Mouse (Mus musculus) midbrain, embryonic 14.5 days (tissue): ENCODE results near the gene Gm13278. TPM values are rescaled to one million over a fixed set of nuclear protein-coding genes. Genes with fewer than 3 reads are reported as not detected.
A peak's percentile ranks its signal among the peaks of the same experiment; 100 is the strongest.
"Not testable (repeated sequence)": the region's sequence is repeated elsewhere in the genome, so short reads cannot be mapped to it uniquely, and the experiment has no call there.

Experiments used
- ATAC-seq: fragments of 200-750 bp; cut with Nextera tagmentation; 2 replicates; pipeline ENCODE4 v1.8.0; 2017; ENCODE audit warnings: moderate number of reproducible peaks, moderate library complexity; ENCODE audit not compliant: low FRiP score, low TSS enrichment
- DNase-seq: peaks from one replicate; pipeline ENCODE4 v3.0.0-alpha.2; 2015
- H3K27ac ChIP-seq: fragments of 300-500 bp; sonication (generic); replicated peaks from 2 replicates; pipeline ENCODE4 v1.5.1; 2014; ENCODE audit warnings: mild to moderate bottlenecking, low read depth, low read length, moderate library complexity
- H3K27me3 ChIP-seq: fragments of 300-500 bp; sonication (generic); 2 replicates; pipeline ENCODE4 v1.6.1; 2014; ENCODE audit warnings: low read length, control low read depth, mixed read lengths; ENCODE audit not compliant: control insufficient read depth, insufficient read depth
- H3K36me3 ChIP-seq: fragments of 300-500 bp; sonication (generic); 2 replicates; pipeline ENCODE4 v1.6.1; 2014; ENCODE audit warnings: low read length, control low read depth; ENCODE audit not compliant: control insufficient read depth, insufficient read depth
- H3K4me1 ChIP-seq: fragments of 300-500 bp; sonication (generic); 2 replicates; pipeline ENCODE4 v1.6.1; 2014; ENCODE audit warnings: mild to moderate bottlenecking, antibody characterized with exemption, low read length, control low read depth; ENCODE audit not compliant: control insufficient read depth, insufficient read depth
- H3K4me2 ChIP-seq: fragments of 300-500 bp; sonication (generic); 2 replicates; pipeline ENCODE4 v1.6.1; 2014; ENCODE audit warnings: mild to moderate bottlenecking, low read length, moderate library complexity
- H3K4me3 ChIP-seq: fragments of 300-500 bp; sonication (generic); replicated peaks from 2 replicates; pipeline ENCODE4 v1.5.1; 2014; ENCODE audit warnings: low read depth, low read length
- H3K9ac ChIP-seq: fragments of 300-500 bp; sonication (generic); replicated peaks from 2 replicates; pipeline ENCODE4 v1.6.1; 2014; ENCODE audit warnings: mild to moderate bottlenecking, low read length, moderate library complexity
- H3K9me3 ChIP-seq: fragments of 300-500 bp; sonication (generic); 2 replicates; pipeline ENCODE4 v1.6.1; 2016; ENCODE audit warnings: low read length, control low read depth, mixed read lengths; ENCODE audit not compliant: control insufficient read depth
- WGBS: fragments of 180-500 bp; shearing (Covaris S2); extraction: QIAGEN DNeasy Blood & Tissue Kit; methylation state at CpG from one replicate; pipeline ENCODE4 v1.1.7; 2014; 5-methylcytosine and 5-hydroxymethylcytosine counted together
- polyA plus RNA-seq: library from polyadenylated mRNA; unstranded; fragments of >200 nt; fragmentation: Nextera tagmentation; extraction: Ambion mirVana; gene quantifications from 2 replicates; pipeline ENCODE4 v1.2.1, GENCODE M21; 2014

Gene Gm13278
- polyA plus RNA-seq: not detected in 2 replicates

DNA sequence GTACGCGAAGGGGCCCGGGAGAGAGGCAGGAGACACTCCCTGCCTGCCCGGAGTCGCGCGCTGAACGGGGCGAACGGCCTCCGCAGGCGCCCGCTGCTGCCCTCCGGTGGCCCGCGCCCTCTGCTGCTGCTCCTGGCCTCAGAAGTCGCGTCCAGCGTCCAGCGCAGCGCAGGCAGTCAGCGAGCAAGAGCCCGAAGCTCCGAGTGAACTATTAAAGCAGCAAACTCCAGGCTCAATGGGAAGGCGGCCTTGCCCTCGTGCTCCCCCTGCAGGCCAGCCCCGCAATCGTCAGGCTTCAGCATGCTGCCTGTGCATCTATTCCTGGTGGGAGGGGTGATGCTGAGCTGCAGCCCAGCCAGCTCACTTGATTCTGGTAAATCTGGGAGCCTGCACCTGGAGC is at the start of gene Gm13278:
TSS of gene Gm13278 (plus strand) at position 301 of the 400 bp plus-strand sequence.
- not testable (repeated sequence) for H3K9me3 ChIP-seq
- WGBS: no CpG with 5 or more reads among the region's 28 CpGs

GRCm38 (mm10) chr4:88742771-88743371 is 48.5 kb upstream of the Gm13278 start:
- peak; percentile 9 for DNase-seq
- Histone ChIP-seq H3K27ac (no peak overlapping the region), H3K9me3 (no peaks in the 10 kb centered on the region), H3K36me3 (no peaks in the 10 kb centered on the region), H3K4me3 (no peak overlapping the region), H3K9ac (no peak overlapping the region), H3K27me3 (no peaks in the 10 kb centered on the region), H3K4me1 (no peaks in the 10 kb centered on the region), H3K4me2 (no peak overlapping the region)
- 80% methylated on average over 7 of the region's 7 CpGs for WGBS
- no peak for ATAC-seq

More for the DNA sequence above, at the start of gene Gm13278:
- not testable (repeated sequence) for H3K27me3 ChIP-seq, H3K9ac ChIP-seq, ATAC-seq, H3K27ac ChIP-seq, H3K4me1 ChIP-seq, DNase-seq, H3K4me3 ChIP-seq, H3K4me2 ChIP-seq, H3K36me3 ChIP-seq

GRCm38 (mm10) chr4:88744207-88744606 is 47.1 kb upstream of the Gm13278 start:
- DNase-seq: no peak

GRCm38 (mm10) chr4:88749926-88750325 is 41.4 kb upstream of the Gm13278 start:
- no peak overlapping the region for H3K27ac ChIP-seq
- H3K27me3 ChIP-seq: no peaks in the 10 kb centered on the region
- WGBS: 66% methylated on average over 6 of the region's 6 CpGs
- H3K36me3 ChIP-seq: no peaks in the 10 kb centered on the region
- H3K4me1 ChIP-seq: no peaks in the 10 kb centered on the region
- no peak overlapping the region for H3K4me2 ChIP-seq
- no peak overlapping the region for H3K9ac ChIP-seq
- H3K4me3 ChIP-seq: no peak overlapping the region
- no peaks in the 10 kb centered on the region for H3K9me3 ChIP-seq
- no peak for ATAC-seq
- no peak for DNase-seq

More at GRCm38 (mm10) chr4:88744207-88744606, 47.1 kb upstream of the Gm13278 start:
- Histone ChIP-seq H3K27me3 (no peaks in the 10 kb centered on the region), H3K36me3 (no peaks in the 10 kb centered on the region), H3K9ac (no peak overlapping the region), H3K4me1 (no peaks in the 10 kb centered on the region), H3K4me3 (no peak overlapping the region), H3K27ac (no peak overlapping the region), H3K9me3 (no peaks in the 10 kb centered on the region), H3K4me2 (no peak overlapping the region)
- ATAC-seq: no peak
- WGBS: 81% methylated on average over 3 of the region's 3 CpGs

DNA sequence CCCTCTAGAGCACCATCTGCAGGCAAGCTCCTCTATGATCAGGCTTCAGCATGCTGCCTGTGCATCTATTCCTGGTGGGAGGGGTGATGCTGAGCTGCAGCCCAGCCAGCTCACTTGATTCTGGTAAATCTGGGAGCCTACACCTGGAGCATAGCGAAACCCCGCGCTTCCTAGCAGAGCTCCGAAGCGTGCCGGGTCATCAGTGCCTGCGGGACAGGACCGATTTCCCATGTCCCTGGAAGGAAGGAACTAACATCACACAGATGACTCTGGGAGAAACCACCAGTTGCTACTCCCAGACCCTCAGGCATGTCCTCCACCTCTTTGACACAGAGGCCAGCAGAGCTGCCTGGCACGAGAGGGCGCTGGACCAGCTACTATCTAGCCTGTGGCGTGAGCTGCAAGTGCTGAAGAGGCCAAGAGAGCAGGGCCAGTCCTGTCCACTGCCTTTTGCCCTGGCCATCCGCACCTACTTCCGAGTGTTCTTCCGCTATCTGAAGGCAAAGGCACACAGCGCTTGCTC is 36.5 kb upstream of the Gm13278 start, which contains the start of gene Gm13271:
TSS of gene Gm13271 (plus strand) at position 51 of the 523 bp plus-strand sequence.
- not testable (repeated sequence) for H3K36me3 ChIP-seq, H3K4me1 ChIP-seq, H3K9ac ChIP-seq, H3K9me3 ChIP-seq, ATAC-seq, H3K27ac ChIP-seq, H3K27me3 ChIP-seq, H3K4me3 ChIP-seq, H3K4me2 ChIP-seq, DNase-seq
- WGBS: 73% methylated on average over 15 of the region's 15 CpGs

DNA sequence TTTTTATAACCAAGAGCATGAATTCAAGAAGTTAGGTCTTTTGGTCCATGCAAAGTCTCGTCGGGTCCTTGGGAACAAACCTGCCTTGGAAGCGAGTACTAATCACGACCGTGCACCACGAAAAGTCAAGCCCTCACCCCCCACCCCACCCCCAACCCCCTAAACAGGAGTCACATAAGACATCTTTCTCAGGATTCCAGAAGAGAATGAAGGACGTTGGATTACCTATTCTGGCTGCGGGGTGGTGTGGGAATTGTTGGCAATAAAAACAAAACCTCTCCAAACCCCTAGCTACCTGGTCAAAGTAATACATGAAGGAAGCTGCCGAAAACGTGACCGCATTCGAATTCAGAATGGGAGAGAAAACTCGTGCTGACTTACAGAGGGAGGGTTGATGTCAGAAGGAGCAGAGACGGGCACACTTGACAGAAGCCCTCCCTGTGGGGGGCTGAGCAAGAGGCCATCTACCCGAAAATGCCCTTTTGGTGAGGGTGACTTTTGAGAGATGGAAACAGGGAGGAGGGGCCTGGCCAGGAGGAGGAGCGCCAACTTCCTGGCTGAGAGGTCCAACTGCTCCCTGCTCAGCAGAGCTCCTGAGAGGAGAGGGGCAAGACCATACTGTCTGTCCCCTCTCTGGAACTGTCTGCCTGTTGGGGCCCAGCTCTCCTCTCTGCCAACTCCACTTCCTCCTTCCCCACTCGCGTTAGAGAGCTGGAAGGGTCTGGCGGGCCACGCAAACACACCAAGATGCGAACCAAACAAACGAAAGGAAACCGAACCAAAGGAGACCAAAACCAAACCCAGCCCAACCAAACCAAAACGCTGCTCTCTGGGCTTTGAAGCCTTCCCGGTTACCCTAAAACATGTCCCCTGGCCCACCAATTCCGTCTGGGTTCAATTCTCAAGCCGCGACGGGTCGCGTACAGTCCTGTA is 34.5 kb upstream of the Gm13278 start:
- Histone ChIP-seq H3K9ac (peak overlapping the region; percentile 49), H3K27ac (peak overlapping the region; percentile 55; the same call in 1 of the 2 replicates), H3K4me3 (peak overlapping the region; percentile 38), H3K4me2 (peak overlapping the region; percentile 75)
- not testable (repeated sequence) for DNase-seq, H3K9me3 ChIP-seq, H3K4me1 ChIP-seq, H3K27me3 ChIP-seq, H3K36me3 ChIP-seq, ATAC-seq
- 12% methylated on average over 28 of the region's 31 CpGs for WGBS

DNA sequence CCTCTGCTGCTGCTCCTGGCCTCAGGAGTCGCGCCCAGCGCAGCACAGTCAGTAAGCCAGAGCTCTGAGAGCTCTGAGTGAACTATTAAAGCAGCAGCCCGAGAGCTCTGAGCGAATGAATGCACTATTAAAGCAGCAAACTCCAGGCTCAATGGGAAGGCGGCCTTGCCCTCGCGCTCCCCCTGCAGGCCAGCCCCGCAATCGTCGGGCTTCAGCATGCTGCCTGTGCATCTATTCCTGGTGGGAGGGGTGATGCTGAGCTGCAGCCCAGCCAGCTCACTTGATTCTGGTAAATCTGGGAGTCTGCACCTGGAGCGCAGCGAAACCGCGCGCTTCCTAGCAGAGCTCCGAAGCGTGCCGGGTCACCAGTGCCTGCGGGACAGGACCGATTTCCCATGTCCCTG is 33.7 kb upstream of the Gm13278 start:
- DNase-seq: peak; percentile 90
- Histone ChIP-seq H3K4me3 (peak overlapping the region; percentile 38), H3K27ac (peak overlapping the region; percentile 55; the same call in 1 of the 2 replicates), H3K4me2 (peak overlapping the region; percentile 75), H3K9ac (peak overlapping the region; percentile 49)
- not testable (repeated sequence) for H3K9me3 ChIP-seq, H3K27me3 ChIP-seq, H3K36me3 ChIP-seq, H3K4me1 ChIP-seq
- ATAC-seq: peak; percentile 100
- 0% methylated on average over 19 of the region's 21 CpGs for WGBS

DNA sequence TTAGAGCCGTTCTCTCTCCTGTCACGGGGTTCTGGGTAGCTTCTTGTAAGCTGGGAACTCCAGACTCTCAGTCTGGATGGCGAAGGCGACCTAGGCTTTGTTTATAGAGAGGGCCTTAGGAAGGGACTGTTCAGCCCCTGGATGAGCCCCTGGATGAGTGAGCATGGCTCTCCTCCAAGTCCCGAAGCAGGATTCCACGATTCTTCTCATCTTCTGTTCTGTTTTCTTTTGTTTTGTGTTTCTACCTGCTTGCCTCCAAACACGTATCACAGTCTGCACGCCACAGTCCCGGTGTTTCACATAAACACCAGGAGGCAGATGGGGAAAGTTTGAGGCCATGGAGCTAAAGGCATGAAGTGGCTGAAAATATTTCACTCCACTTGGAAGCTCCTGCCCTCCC is 32.6 kb upstream of the Gm13278 start:
- not testable (repeated sequence) for DNase-seq, H3K4me2 ChIP-seq, H3K36me3 ChIP-seq, H3K9me3 ChIP-seq, H3K4me1 ChIP-seq, ATAC-seq, H3K27me3 ChIP-seq, H3K27ac ChIP-seq, H3K9ac ChIP-seq, H3K4me3 ChIP-seq
- 89% methylated on average over 9 of the region's 9 CpGs for WGBS
